Mouse (Mus musculus) C2C12 (cell line): ENCODE data around the gene Tpbgl.

Experiments
- CTCF ChIP-seq: IDR thresholded peaks from one replicate; pipeline ENCODE4 v1.5.1; 2011; ENCODE audit not compliant: control insufficient read depth, insufficient read depth, insufficient read length
- MAX ChIP-seq: IDR thresholded peaks from one replicate; pipeline ENCODE4 v1.6.1; 2011; ENCODE audit warnings: mild to moderate bottlenecking, control low read depth
- USF1 ChIP-seq: IDR thresholded peaks from one replicate; pipeline ENCODE4 v1.6.1; 2011; ENCODE audit warnings: low read depth, mild to moderate bottlenecking, control low read depth, moderate library complexity

DNA sequence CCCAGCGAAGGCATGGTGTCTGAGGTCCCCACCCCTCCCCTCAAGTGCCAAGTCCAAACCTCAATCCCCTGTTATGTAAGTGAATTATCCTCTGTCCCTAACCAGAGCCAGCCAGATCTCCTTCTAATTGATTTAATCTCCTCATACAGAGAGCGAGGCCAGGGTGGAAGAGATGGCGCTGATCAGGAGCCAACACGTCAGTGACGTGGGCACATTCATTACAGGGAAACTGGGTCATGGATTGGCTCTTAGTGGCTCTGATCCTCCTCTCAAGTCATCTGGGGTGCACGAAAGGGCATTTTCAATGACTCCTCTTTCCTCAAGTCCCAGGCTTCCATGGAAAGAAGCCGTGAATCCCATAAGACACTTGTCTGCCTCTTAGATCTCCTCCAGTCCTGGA is 17.8 kb upstream of the Tpbgl start:
- TF ChIP-seq CTCF: no peak
- no peak for TF ChIP-seq USF1
- TF ChIP-seq MAX: no peak
